Mouse (Mus musculus) liver, postnatal 0 days (tissue): ENCODE results near the gene Mgll.

Experiments used
- CTCF ChIP-seq: sonication (generic); IDR thresholded peaks from 2 replicates; pipeline ENCODE4 v1.5.1; 2016; ENCODE audit warnings: antibody characterized with exemption, low read depth
- EP300 ChIP-seq: IDR thresholded peaks from 2 replicates; pipeline ENCODE4 v1.6.1; 2016; ENCODE audit warnings: antibody characterized with exemption, low read depth, mild to moderate bottlenecking

DNA sequence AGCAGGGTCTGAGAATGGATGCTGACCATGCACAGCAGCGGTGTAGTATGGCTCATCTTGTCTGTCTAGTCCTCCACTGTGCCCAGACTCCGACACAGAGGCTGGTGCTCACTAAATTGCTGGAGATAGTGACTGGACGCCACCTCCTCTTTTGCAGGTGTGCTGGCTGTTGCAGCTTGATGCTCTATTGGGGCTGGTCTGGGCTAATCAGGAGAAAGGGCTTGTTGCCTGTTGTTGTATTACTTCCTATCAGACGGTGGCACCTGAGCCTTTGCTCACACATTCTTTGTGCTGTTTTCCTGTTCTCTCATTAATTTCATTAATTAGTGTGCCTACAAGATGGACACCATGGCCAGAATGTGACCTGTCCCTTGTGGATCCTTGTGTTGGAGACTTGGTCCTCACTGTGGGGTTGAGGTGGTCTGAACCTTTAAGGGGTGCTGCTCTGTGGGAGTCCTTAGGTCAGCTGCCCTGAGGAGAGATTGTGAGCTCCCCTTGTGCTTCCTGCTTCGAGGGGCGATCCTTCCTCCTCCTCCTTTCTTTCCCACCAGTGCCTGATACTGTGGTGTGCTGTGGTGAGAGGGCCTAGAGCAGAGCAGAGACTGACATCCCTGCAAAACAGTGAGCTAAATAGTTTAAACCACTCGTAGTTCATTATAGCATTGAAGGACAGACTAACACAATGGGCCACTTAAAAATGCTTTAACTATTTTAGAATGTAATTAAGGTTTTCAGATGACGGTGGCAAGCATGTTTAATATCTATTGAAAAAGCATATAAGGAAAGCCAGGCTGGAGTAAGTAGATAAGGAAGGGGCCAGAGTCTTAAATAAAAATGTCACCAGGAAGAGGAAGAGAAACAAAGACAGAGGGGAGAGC is 15.6 kb upstream of the Mgll start:
- TF ChIP-seq CTCF (no peak), EP300 (peak; percentile 81)
